Mouse (Mus musculus): ENCODE measurements at regions not wholly inside any gene's neighbourhood (a gene's known extent, or its start where the extent isn't known, plus 50 kb on each side); places are given as distances from the start of the nearest gene placed in this dataset.

GRCm38 (mm10) chr13:73158016-73158415 is 102.3 kb upstream of the Irx4 start:
- no peak for DNase-seq (ENCODE audit: low spot score in 2 of 2)

- no peak for DNase-seq (ENCODE audit: low spot score in 2 of 2)
Observed at GRCm38 (mm10) chr13:73159454-73159853, 100.8 kb upstream of the Irx4 start.

GRCm38 (mm10) chr13:73159865-73160264 is 100.4 kb upstream of the Irx4 start:
- DNase-seq (ENCODE audit: low spot score in 2 of 2), result no peak

- peak; percentile 81 to 82 for DNase-seq (ENCODE audit: low spot score in 2 of 2)
Observed at GRCm38 (mm10) chr13:73160289-73160688, 100.0 kb upstream of the Irx4 start.

DNA sequence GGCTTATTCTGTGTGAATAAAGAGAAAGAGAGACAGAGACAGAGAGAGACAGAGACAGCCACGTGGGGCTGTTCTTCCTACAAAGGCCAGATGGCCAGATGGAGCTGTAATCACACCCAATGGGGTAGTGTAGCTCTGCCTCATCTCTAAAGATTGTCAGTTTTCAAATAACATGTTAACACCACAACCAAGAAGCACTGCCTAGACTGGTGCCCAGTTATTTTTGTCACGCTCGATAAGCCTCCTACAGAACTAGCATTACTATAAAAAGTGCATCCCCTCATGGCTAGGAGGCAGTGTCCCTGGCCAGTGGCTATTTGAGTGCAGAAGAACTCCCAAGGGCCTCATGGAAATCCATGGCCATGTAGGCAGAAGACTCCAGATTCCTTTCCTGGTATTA is 90.0 kb upstream of the Irx4 start:
- DNase-seq (ENCODE audit: low spot score in 2 of 2), result no peak

DNA sequence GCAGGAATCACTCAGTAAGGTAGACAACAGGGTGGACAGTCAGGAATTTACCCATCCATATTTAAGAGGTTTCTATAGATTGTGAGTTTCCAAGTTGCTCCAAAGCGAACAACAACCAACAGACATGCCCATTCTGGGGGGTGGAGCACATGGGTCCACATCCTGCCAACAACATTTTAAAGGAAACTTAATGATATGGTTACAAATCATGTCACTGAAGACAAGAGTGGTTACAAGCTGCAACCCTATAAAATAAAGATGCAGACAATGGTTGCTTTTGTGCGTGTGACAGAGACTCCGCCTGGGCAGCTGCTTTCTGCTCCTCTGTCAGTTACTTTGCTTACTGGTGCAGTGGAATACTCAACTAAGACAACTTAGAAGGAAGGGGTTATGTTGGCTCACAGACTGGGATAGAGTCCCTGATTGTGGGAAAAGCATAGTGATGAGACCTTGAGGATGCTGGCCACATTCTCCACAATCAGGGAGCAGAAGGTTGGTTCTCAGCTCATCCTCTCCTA is 52.3 kb upstream of the Irx4 start:
- no peak for DNase-seq (ENCODE audit: low spot score in 2 of 2)

Data from frontal cortex, postnatal 36 days (tissue).